Mouse (Mus musculus): ENCODE data around the gene Tubb5. TPM values are rescaled to one million over a fixed set of nuclear protein-coding genes. Genes with fewer than 3 reads are reported as not detected.

The Tubb5 gene
- polyA plus RNA-seq, 1 experiment from 2014 or later = 654 TPM

DNA sequence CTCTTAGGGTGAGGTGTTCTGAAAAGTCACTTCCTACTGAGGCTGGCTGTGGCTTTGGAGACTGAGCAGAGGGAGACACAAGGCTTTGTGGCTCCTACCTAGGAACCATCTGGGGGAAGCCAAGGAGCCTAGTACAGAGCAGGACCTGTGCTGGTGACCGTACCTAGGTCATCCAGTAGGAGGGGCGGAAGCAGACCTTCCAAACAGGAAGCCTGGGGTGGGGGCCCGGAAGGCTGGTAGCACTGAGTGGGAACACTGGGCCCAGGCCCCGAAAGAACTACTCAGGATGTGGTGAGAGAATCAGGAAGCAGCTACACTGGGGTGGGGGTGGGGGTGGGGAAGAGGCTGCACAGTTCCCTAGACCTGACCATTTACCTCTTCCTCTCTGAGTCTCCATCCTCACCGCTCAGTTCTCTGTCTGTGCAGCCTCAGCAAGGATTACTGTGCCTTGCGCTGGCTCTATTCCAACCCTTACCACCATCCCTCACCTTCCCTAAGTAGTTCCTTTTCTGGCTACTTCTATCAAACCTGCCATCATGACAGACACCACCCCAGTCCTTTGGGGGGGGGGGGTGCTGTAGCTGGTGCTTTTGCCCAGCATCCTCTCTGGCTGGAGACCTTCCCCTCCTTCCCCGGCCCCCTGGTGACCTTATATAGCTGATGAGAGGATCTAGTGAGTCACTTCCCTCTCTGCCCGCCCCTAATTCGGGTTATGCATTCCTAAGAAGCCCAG, 32.2 kb upstream of the Tubb5 start:
- Histone ChIP-seq H3K9me3 (replicated peaks; ENCODE audit: control insufficient read depth, low read length) (peaks cover 3% of the 10 kb centered on the region; the same call in 1 of the 2 replicates), H3K27me3 (ENCODE audit: control insufficient read depth, insufficient read depth, low read length) (no peaks in the 10 kb centered on the region), H3K9ac (ENCODE audit: low read length) (peak overlapping the region; percentile 73), H3K4me2 (ENCODE audit: low read depth, low read length) (peak overlapping the region; percentile 83), H3K4me3 (ENCODE audit: low read length) (peak overlapping the region; percentile 69), H3K27ac (ENCODE audit: low read length) (peak overlapping the region; percentile 96), H3K4me1 (ENCODE audit: control insufficient read depth, insufficient read depth, low read length) (peaks cover 45% of the 10 kb centered on the region), H3K36me3 (ENCODE audit: control insufficient read depth, insufficient read depth) (peaks cover 10% of the 10 kb centered on the region)
- WGBS = 26% methylated on average over 9 of the region's 9 CpGs
- peak; percentile 29; the same call in 1 of the 2 replicates for ATAC-seq (replicated peaks; ENCODE audit: extremely low read depth, insufficient read depth, low FRiP score)

DNA sequence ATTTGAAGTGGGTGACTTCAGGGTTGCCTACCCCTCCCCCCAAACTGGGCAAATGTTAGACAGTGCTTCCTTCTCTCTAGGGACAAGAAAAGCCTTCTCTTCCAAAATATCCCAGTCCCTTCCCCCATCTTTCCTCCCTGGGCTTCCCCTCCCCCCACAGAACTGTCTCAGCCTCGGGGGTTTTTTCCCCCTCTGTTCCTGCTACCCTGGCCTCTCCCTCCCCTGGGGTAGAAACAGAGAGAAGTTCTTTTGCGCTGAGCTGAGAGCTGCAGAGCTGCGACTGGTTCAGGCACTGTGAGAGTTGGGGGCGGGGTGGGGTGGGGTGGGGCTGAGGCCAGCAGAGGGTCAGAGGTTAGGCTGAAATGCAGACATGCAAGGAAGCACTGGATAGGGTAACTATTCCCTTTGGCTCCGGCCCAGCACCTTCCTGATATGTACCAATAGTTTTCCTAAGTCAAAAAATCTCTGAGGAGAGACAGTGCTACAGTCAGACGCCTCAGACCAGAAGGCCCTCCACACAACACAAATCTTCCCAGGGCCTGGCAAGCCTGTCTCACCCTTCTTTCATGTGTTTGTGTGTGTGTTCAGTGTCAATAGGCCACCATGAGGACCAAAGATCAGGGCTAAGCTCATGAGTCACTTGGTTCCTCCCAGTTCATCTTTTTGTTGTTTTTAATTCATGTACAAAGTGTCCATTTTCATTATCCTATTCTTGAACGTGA, 31.4 kb upstream of the Tubb5 start:
- H3K36me3 ChIP-seq (ENCODE audit: control insufficient read depth, insufficient read depth) = peaks cover 5% of the 10 kb centered on the region
- WGBS = 7% methylated on average over 7 of the region's 7 CpGs
- peaks cover 51% of the 10 kb centered on the region for H3K4me1 ChIP-seq (ENCODE audit: control insufficient read depth, insufficient read depth, low read length)
- peak overlapping the region; percentile 69 for H3K4me3 ChIP-seq (ENCODE audit: low read length)
- no peak for ATAC-seq (replicated peaks; ENCODE audit: extremely low read depth, insufficient read depth, low FRiP score)
- H3K9ac ChIP-seq (ENCODE audit: low read length) = peak overlapping the region; percentile 73
- no peaks in the 10 kb centered on the region for H3K27me3 ChIP-seq (ENCODE audit: control insufficient read depth, insufficient read depth, low read length)
- peak overlapping the region; percentile 83 for H3K4me2 ChIP-seq (ENCODE audit: low read depth, low read length)
- H3K9me3 ChIP-seq (replicated peaks; ENCODE audit: control insufficient read depth, low read length) = peaks cover 3% of the 10 kb centered on the region; the same call in 1 of the 2 replicates
- peak overlapping the region; percentile 96 for H3K27ac ChIP-seq (ENCODE audit: low read length)

DNA sequence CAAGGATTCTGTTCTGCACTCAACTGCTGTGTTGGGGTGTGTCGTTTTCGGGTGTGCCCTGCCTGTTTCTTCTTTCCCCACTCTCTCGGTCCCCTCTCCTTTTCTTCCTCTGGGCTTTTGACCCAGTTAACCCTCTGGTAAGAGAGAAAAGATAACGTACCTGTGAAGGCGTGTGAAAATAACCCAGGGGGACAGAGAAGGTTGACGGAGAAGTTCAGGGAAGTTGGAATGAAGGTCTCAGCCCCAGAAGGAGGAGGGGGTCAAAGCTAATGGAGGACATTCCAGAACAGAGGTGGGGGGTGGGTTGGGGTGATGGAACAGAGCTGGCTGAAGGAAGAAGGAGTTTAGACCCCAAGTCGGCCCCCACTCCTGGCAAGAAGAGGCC, 30.8 kb upstream of the Tubb5 start:
- peaks cover 3% of the 10 kb centered on the region; the same call in 1 of the 2 replicates for H3K9me3 ChIP-seq (replicated peaks; ENCODE audit: control insufficient read depth, low read length)
- peak overlapping the region; percentile 69 for H3K4me3 ChIP-seq (ENCODE audit: low read length)
- 3% methylated on average over 7 of the region's 7 CpGs for WGBS
- peak overlapping the region; percentile 96 for H3K27ac ChIP-seq (ENCODE audit: low read length)
- peak overlapping the region; percentile 83 for H3K4me2 ChIP-seq (ENCODE audit: low read depth, low read length)
- peaks cover 5% of the 10 kb centered on the region for H3K36me3 ChIP-seq (ENCODE audit: control insufficient read depth, insufficient read depth)
- H3K9ac ChIP-seq (ENCODE audit: low read length) = peak overlapping the region; percentile 73
- no peaks in the 10 kb centered on the region for H3K27me3 ChIP-seq (ENCODE audit: control insufficient read depth, insufficient read depth, low read length)
- ATAC-seq (replicated peaks; ENCODE audit: extremely low read depth, insufficient read depth, low FRiP score) = no peak
- peaks cover 49% of the 10 kb centered on the region for H3K4me1 ChIP-seq (ENCODE audit: control insufficient read depth, insufficient read depth, low read length)

DNA sequence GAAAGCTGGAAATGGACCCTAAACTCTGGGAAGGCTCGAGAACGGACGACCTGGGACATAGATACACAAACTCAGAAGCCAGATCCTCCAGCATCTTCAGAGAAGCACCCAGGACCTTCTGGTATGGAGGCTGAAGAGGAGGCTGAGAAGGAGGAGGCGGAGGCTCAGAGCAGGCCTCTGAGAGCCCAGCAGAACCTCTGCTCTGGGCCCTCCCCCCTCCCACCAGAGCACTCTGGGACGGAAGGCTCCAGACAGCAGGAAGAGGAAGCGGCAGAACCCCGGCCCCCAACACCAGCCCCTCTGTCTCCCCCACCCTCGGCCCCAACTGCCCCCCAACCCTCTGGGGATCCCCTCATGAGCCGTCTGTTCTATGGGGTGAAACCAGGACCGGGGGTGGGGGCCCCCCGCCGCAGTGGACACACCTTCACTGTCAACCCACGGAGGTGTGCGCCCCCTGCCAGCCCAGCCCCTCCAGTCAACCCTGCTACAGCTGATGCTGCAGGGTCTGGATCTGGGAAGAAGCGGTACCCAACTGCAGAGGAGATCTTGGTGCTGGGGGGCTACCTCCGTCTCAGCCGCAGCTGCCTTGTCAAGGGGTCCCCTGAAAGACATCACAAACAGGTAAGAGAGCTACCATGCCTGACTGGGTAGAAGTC, 30.2 kb upstream of the Tubb5 start:
- H3K4me2 ChIP-seq (ENCODE audit: low read depth, low read length) = peak overlapping the region; percentile 83
- peaks cover 3% of the 10 kb centered on the region; the same call in 1 of the 2 replicates for H3K9me3 ChIP-seq (replicated peaks; ENCODE audit: control insufficient read depth, low read length)
- H3K4me3 ChIP-seq (ENCODE audit: low read length) = peak overlapping the region; percentile 69
- H3K9ac ChIP-seq (ENCODE audit: low read length) = peak overlapping the region; percentile 73
- ATAC-seq (replicated peaks; ENCODE audit: extremely low read depth, insufficient read depth, low FRiP score) = no peak
- peak overlapping the region; percentile 96 for H3K27ac ChIP-seq (ENCODE audit: low read length)
- 21% methylated on average over 16 of the region's 17 CpGs for WGBS
- H3K36me3 ChIP-seq (ENCODE audit: control insufficient read depth, insufficient read depth) = peaks cover 8% of the 10 kb centered on the region
- no peaks in the 10 kb centered on the region for H3K27me3 ChIP-seq (ENCODE audit: control insufficient read depth, insufficient read depth, low read length)
- H3K4me1 ChIP-seq (ENCODE audit: control insufficient read depth, insufficient read depth, low read length) = peaks cover 44% of the 10 kb centered on the region

DNA sequence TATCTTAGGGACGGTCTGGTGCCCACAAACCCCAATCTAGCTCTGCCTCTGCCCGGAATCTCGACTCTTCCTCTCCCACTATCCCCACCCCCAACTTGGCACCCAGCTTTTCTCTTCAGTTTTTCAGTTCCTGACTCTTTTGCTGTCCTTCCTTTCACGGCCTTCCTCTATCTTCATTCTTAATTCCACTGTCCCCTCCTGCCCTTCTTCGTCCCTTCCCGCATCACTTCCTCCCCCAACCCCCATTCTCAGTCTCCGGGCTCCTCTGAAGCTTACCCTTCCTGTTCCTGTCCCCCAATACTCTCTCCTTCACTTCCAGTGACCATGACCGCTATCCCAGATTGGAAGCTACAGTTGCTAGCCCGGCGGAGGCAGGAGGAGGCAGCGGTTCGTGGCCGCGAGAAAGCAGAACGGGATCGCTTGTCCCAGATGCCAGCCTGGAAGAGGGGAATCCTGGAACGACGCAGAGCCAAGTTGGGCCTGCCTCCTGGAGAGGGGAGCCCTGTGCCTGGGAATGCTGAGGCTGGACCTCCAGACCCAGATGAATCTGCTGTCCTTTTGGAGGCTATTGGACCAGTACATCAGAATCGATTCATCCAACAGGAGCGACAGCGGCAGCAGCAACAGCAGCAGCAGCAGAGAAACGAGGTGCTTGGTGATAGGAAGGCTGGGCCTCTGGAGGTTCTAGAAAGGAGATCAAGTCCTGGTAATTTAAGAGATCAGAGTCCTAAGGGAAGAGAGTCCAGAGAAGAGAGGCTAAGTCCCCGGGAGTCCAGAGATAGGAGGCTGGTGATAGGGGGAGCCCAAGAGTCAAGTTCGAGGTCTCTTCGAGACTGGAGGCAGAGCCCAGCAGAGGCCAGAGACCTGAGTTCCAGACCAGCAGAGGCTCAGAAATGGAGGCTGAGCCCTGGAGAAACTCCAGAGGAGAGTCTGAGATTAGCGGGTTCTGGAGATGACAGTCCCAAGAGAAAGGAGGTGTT, 29.1 kb upstream of the Tubb5 start:
- H3K27ac ChIP-seq (ENCODE audit: low read length) = peak overlapping the region; percentile 96
- H3K9ac ChIP-seq (ENCODE audit: low read length) = peak overlapping the region; percentile 73
- peaks cover 8% of the 10 kb centered on the region for H3K36me3 ChIP-seq (ENCODE audit: control insufficient read depth, insufficient read depth)
- ATAC-seq (replicated peaks; ENCODE audit: extremely low read depth, insufficient read depth, low FRiP score) = no peak
- peak overlapping the region; percentile 69 for H3K4me3 ChIP-seq (ENCODE audit: low read length)
- peaks cover 3% of the 10 kb centered on the region; the same call in 1 of the 2 replicates for H3K9me3 ChIP-seq (replicated peaks; ENCODE audit: control insufficient read depth, low read length)
- WGBS = 6% methylated on average over 26 of the region's 26 CpGs
- peaks cover 40% of the 10 kb centered on the region for H3K4me1 ChIP-seq (ENCODE audit: control insufficient read depth, insufficient read depth, low read length)
- H3K27me3 ChIP-seq (ENCODE audit: control insufficient read depth, insufficient read depth, low read length) = no peaks in the 10 kb centered on the region
- H3K4me2 ChIP-seq (ENCODE audit: low read depth, low read length) = peak overlapping the region; percentile 83

DNA sequence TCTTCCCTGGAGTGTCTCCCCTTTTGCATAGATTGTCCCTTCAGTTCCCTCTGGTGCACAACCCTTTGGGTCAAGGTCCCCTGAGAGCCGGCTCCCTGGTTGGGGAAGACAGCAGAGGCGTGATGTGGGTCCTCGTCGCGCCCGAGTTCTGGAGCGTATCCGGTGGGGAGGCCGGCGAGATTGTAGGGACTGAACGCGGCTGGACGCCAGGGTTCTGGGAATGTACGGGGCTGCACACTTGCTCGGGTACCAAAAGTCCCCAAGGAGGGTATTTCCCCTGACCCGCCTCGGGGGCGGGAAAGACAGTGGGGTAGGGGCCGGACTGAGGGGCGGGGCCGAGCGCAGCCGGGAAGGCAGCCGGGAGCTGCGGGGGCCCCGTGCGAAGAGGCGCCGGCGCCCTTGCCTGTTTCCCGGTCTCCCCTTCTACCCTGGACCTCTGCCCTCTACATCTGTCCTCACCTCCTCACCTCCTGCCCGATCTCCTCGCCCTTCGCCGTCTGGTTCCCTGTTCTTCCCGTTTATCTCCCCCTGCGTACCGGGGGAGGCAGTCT, 28.2 kb upstream of the Tubb5 start:
- under 1% methylated on average over 37 of the region's 38 CpGs for WGBS
- Histone ChIP-seq H3K4me1 (ENCODE audit: control insufficient read depth, insufficient read depth, low read length) (peaks cover 43% of the 10 kb centered on the region), H3K27me3 (ENCODE audit: control insufficient read depth, insufficient read depth, low read length) (no peaks in the 10 kb centered on the region), H3K4me3 (ENCODE audit: low read length) (peak overlapping the region; percentile 69), H3K9me3 (replicated peaks; ENCODE audit: control insufficient read depth, low read length) (peaks cover 2% of the 10 kb centered on the region; the same call in 1 of the 2 replicates), H3K4me2 (ENCODE audit: low read depth, low read length) (peak overlapping the region; percentile 83), H3K9ac (ENCODE audit: low read length) (peak overlapping the region; percentile 73), H3K27ac (ENCODE audit: low read length) (peak overlapping the region; percentile 96), H3K36me3 (ENCODE audit: control insufficient read depth, insufficient read depth) (peaks cover 7% of the 10 kb centered on the region)
- peak; percentile 59 for ATAC-seq (replicated peaks; ENCODE audit: extremely low read depth, insufficient read depth, low FRiP score)

DNA sequence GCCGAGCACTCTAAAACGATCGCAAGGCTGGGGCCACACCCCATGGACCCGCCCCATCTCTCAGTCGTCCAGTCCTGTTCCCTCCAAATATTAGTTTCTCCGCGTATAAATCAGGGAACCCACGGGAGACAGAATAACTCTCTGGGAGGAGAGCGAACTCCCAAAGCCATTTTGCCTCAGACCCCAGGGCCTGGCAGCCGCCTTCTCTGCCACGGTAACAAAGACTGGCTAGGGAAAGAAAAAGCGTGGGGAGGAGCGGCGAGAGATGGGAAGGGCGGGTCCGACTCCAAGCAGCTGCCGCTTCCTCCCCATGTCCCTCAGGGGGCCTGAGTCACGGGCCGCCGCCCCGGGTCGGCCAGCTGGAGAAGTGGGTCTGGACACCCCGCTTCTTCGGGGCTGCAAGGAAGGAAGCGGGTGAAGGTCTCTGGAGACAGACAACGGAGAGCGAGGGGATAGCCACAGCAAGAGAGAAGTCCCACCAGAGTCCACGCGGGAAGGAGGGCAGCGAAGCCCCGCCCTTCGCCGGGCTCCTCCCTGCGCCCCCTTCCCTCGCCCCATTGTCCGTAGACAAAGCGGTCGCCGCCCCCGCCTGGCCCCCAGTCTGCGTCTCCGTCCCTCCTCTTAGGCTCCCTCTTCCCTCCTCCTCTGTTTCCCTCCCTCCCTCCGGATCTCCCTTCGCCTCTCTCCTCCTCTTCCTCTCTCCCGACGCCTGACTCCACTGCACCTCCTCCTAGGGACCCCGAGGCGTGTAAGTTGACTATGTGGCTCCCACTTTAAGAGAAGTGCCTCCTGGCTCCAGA, 27.6 kb upstream of the Tubb5 start, which contains the start of gene Ppp1r18:
Ppp1r18 (plus strand) TSS at position 113 of the 800 bp plus-strand sequence.
- H3K4me1 ChIP-seq (ENCODE audit: control insufficient read depth, insufficient read depth, low read length) = peaks cover 40% of the 10 kb centered on the region

More for the DNA sequence above, 27.6 kb upstream of the Tubb5 start, which contains the start of gene Ppp1r18:
- Histone ChIP-seq H3K4me3 (ENCODE audit: low read length) (peak within 1 kb of the TSS; percentile 69), H3K4me2 (ENCODE audit: low read depth, low read length) (peak within 1 kb of the TSS; percentile 83), H3K27ac (ENCODE audit: low read length) (peak within 1 kb of the TSS; percentile 96), H3K9me3 (replicated peaks; ENCODE audit: control insufficient read depth, low read length) (no peaks in the 10 kb centered on the region), H3K9ac (ENCODE audit: low read length) (peak within 1 kb of the TSS; percentile 73), H3K27me3 (ENCODE audit: control insufficient read depth, insufficient read depth, low read length) (no peaks in the 10 kb centered on the region), H3K36me3 (ENCODE audit: control insufficient read depth, insufficient read depth) (peaks cover 4% of the 10 kb centered on the region; the same call in 1 of the 2 replicates)
- under 1% methylated on average over 42 of the region's 48 CpGs for WGBS
- peak; percentile 56 for ATAC-seq (replicated peaks; ENCODE audit: extremely low read depth, insufficient read depth, low FRiP score)
